Mouse (Mus musculus) CH12.LX (cell line): ENCODE data around the gene Gm11437. TPM values are rescaled to one million over a fixed set of nuclear protein-coding genes. Genes with fewer than 3 reads are reported as not detected.

Experiments used
- DNase-seq: peaks from one replicate; pipeline ENCODE4 v3.0.0-alpha.2; 2013; ENCODE audit errors: extremely low read depth
- H3K27ac ChIP-seq: 2 replicates; pipeline ENCODE4 v1.5.1; 2012; ENCODE audit warnings: low read depth, mild to moderate bottlenecking, control low read depth, moderate library complexity; ENCODE audit not compliant: insufficient read depth
- H3K27me3 ChIP-seq: replicated peaks from 2 replicates; pipeline ENCODE3; 2012; ENCODE audit warnings: inconsistent platforms
- H3K36me3 ChIP-seq, 2 experiments: replicated peaks in 1 of 2; 2 replicates each; pipeline versions ENCODE3 to v1.6.1; 2012; ENCODE audit warnings: inconsistent platforms in 1 of 2, low read length in 1 of 2, mild to moderate bottlenecking in 1 of 2, mixed read lengths in 1 of 2, moderate library complexity in 1 of 2; ENCODE audit not compliant: control insufficient read depth in 1 of 2, insufficient read depth in 1 of 2
- H3K4me1 ChIP-seq, 2 experiments: 2 replicates each; pipeline ENCODE4 v1.6.1; 2012; ENCODE audit warnings: inconsistent platforms in 1 of 2, moderate library complexity in 1 of 2; ENCODE audit not compliant: insufficient read depth in 2 of 2, control insufficient read depth in 1 of 2
- H3K4me2 ChIP-seq: 2 replicates; pipeline ENCODE4 v1.6.1; 2012; ENCODE audit warnings: low read depth, mild to moderate bottlenecking, control low read depth; ENCODE audit not compliant: poor library complexity, insufficient read depth, severe bottlenecking
- H3K4me3 ChIP-seq, 3 experiments: fragments of 150-350 bp in 1 of 3; sonication (generic) in 1 of 3; replicated peaks in 1 of 3; 2 replicates each; pipeline versions ENCODE3 to v1.5.1; 2011 to 2012; ENCODE audit warnings: low read depth in 2 of 3, low read length in 2 of 3, mild to moderate bottlenecking in 2 of 3, moderate library complexity in 2 of 3, control low read depth in 1 of 3, improper control_type of control experiment in 1 of 3, inconsistent platforms in 1 of 3, mixed read lengths in 1 of 3; ENCODE audit not compliant: poor library complexity in 1 of 3
- H3K79me2 ChIP-seq: replicated peaks from 2 replicates; pipeline ENCODE4 v1.6.1; 2012; ENCODE audit warnings: mild to moderate bottlenecking, moderate library complexity; ENCODE audit not compliant: control insufficient read depth, poor library complexity, insufficient read depth, severe bottlenecking; ENCODE audit errors: extremely low read depth
- H3K9ac ChIP-seq: 2 replicates; pipeline ENCODE4 v1.6.1; 2012; ENCODE audit warnings: low read depth, mild to moderate bottlenecking, control low read depth, moderate library complexity; ENCODE audit not compliant: insufficient read depth
- H3K9me3 ChIP-seq: replicated peaks from 2 replicates; pipeline ENCODE3; 2012; ENCODE audit warnings: low read length, inconsistent platforms, mixed read lengths
- EP300 ChIP-seq: IDR thresholded peaks from 2 replicates; pipeline ENCODE4 v1.6.1; 2011; ENCODE audit warnings: low read length, improper control_type of control experiment
- GABPA ChIP-seq: IDR thresholded peaks from 2 replicates; pipeline ENCODE4 v1.6.1; 2012; ENCODE audit warnings: low read depth, low read length, improper control_type of control experiment, inconsistent platforms; ENCODE audit not compliant: insufficient replicate concordance
- IRF4 ChIP-seq: IDR thresholded peaks from 2 replicates; pipeline ENCODE4 v1.6.1; 2014; ENCODE audit warnings: low read depth, mild to moderate bottlenecking, inconsistent platforms, low read length, improper control_type of control experiment
- JUN ChIP-seq: IDR thresholded peaks from 2 replicates; pipeline ENCODE4 v1.6.1; 2011; ENCODE audit warnings: low read depth, mild to moderate bottlenecking, low read length, improper control_type of control experiment, moderate library complexity; ENCODE audit not compliant: insufficient read depth
- JUND ChIP-seq: conservative IDR thresholded peaks from 2 replicates; pipeline ENCODE4 v1.6.1; 2011; ENCODE audit warnings: low read depth, low read length, improper control_type of control experiment
- MAZ ChIP-seq: IDR thresholded peaks from 2 replicates; pipeline ENCODE4 v1.6.1; 2012; ENCODE audit warnings: low read depth, mild to moderate bottlenecking, inconsistent platforms, low read length, improper control_type of control experiment, moderate library complexity
- MXI1 ChIP-seq: IDR thresholded peaks from 2 replicates; pipeline ENCODE4 v1.6.1; 2011; ENCODE audit warnings: mild to moderate bottlenecking, low read depth, low read length, improper control_type of control experiment
- MYC ChIP-seq: IDR thresholded peaks from 2 replicates; pipeline ENCODE4 v1.6.1; 2011; ENCODE audit warnings: low read depth, mild to moderate bottlenecking, improper control_type of control experiment, low read length
- NELFE ChIP-seq: IDR thresholded peaks from 2 replicates; pipeline ENCODE4 v1.6.1; 2011; ENCODE audit warnings: low read depth, low read length, improper control_type of control experiment
- NRF1 ChIP-seq: IDR thresholded peaks from 2 replicates; pipeline ENCODE4 v1.6.1; 2014; ENCODE audit warnings: low read depth, mild to moderate bottlenecking, inconsistent platforms, low read length, improper control_type of control experiment, moderate library complexity
- PAX5 ChIP-seq: IDR thresholded peaks from 2 replicates; pipeline ENCODE4 v1.6.1; 2012; ENCODE audit warnings: low read length, inconsistent platforms, mixed read lengths
- POLR2A ChIP-seq: IDR thresholded peaks from 2 replicates; pipeline ENCODE4 v1.6.1; 2011; ENCODE audit warnings: low read depth, mild to moderate bottlenecking, improper control_type of control experiment, low read length
- RAD21 ChIP-seq: IDR thresholded peaks from 2 replicates; pipeline ENCODE4 v1.6.1; 2011; ENCODE audit warnings: low read depth, mild to moderate bottlenecking, low read length, improper control_type of control experiment, moderate library complexity
- RCOR1 ChIP-seq: conservative IDR thresholded peaks from 2 replicates; pipeline ENCODE4 v1.6.1; 2012; ENCODE audit warnings: low read depth, mild to moderate bottlenecking, inconsistent platforms, low read length, improper control_type of control experiment
- TBP ChIP-seq: conservative IDR thresholded peaks from 2 replicates; pipeline ENCODE4 v1.6.1; 2011; ENCODE audit warnings: low read depth, low read length, improper control_type of control experiment
- TCF12 ChIP-seq: IDR thresholded peaks from 2 replicates; pipeline ENCODE4 v1.6.1; 2014; ENCODE audit warnings: low read depth, mild to moderate bottlenecking, inconsistent platforms, low read length, improper control_type of control experiment
- ZC3H11A ChIP-seq: IDR thresholded peaks from 2 replicates; pipeline ENCODE4 v1.6.1; 2012; ENCODE audit warnings: low read depth, mild to moderate bottlenecking, inconsistent platforms, low read length, improper control_type of control experiment
- ZKSCAN1 ChIP-seq: IDR thresholded peaks from 2 replicates; pipeline ENCODE4 v1.6.1; 2012; ENCODE audit warnings: low read depth, inconsistent platforms, low read length, improper control_type of control experiment, borderline replicate concordance
- ZMIZ1 ChIP-seq: IDR thresholded peaks from 2 replicates; pipeline ENCODE4 v1.6.1; 2012; ENCODE audit warnings: low read depth, mild to moderate bottlenecking, inconsistent platforms, low read length, improper control_type of control experiment
- ZNF384 ChIP-seq: IDR thresholded peaks from 2 replicates; pipeline ENCODE4 v1.6.1; 2012; ENCODE audit warnings: low read depth, low read length, improper control_type of control experiment, inconsistent platforms
- dilution Hi-C: fragments of 300-500 bp; cut with MboI; formaldehyde crosslinking; loops from 2 replicates; pipeline ENCODE4 v1.14.3; 2020; ENCODE audit warnings: low sequenced_read_pairs; ENCODE audit not compliant: extremely low pct_unique_long_range_greater_than_20kb, extremely low pct_ligation_motif_present
- in situ Hi-C: fragments of 300-500 bp; cut with MboI; formaldehyde crosslinking; loops from 3 replicates; pipeline ENCODE4 v1.14.3; 2019; ENCODE audit warnings: low sequenced_read_pairs, low pct_ligation_motif_present, low pct_unique_long_range_greater_than_20kb, mixed read lengths
- polyA plus RNA-seq: library from polyadenylated mRNA; unstranded; fragments of >175 nt; gene quantifications from 2 replicates; pipeline ENCODE4 v1.2.1, GENCODE M21; 2012; ENCODE audit warnings: low read depth; ENCODE audit not compliant: insufficient read length
- total RNA-seq, 2 experiments: library from RNA; depleted of rRNA; stranded (reverse); fragments of 300-350 nt in 1 of 2; fragments of >200 nt in 1 of 2; gene quantifications; 2 replicates each; pipeline ENCODE4 v1.2.3; 2012 to 2014

Gm11437 gene
- total and polyA plus RNA-seq, 3 experiments, result not detected

DNA sequence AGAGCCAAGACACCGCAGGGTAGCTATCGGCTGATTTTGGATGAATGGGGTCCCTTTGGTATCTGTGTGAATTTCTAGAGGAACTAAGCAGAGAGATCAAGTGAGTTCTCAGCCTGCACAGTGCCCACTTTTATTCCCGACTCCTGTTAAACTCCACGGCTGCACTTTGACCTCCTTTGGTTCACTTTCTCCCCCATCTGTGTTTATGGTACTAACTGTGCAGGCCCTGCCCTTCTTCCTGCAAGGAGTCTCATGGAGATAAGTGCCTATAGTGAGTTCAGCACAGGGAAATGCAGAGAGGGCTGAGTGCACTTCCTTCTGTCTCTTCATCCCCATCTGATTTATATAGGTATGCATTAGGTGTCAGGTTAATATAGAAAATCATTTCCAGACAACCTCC, 2.7 kb downstream of the Gm11437 start:
- DNase-seq, result no peak
- H3K4me2 ChIP-seq, result no peak overlapping the region
- H3K27me3 ChIP-seq, result peaks cover 9% of the 10 kb centered on the region
- H3K79me2 ChIP-seq, result no peaks in the 10 kb centered on the region
- dilution Hi-C loops (no loop called here), in situ Hi-C loops (loop anchor here (25.0 kb wide), 1 partner anchor 648 kb away; the partner anchor contains the start of gene Mrm1)
- no peak overlapping the region for H3K9ac ChIP-seq
- TF ChIP-seq ZKSCAN1, result no peak
- no peak for TF ChIP-seq NRF1
- no peak for TF ChIP-seq PAX5
- no peak for TF ChIP-seq ZC3H11A
- TF ChIP-seq ZMIZ1, result no peak
- TF ChIP-seq MYC, result no peak
- TF ChIP-seq RCOR1, result no peak
- no peak for TF ChIP-seq JUN
- no peak for TF ChIP-seq IRF4
- no peak for TF ChIP-seq EP300
- TF ChIP-seq GABPA, result no peak
- TF ChIP-seq RAD21, result no peak
- no peak for TF ChIP-seq ZNF384
- TF ChIP-seq POLR2A, result no peak
- no peak for TF ChIP-seq JUND
- TF ChIP-seq NELFE, result no peak
- no peak for TF ChIP-seq TCF12
- no peak for TF ChIP-seq TBP
- H3K9me3 ChIP-seq, result no peaks in the 10 kb centered on the region
- no peaks in the 10 kb centered on the region for H3K36me3 ChIP-seq
- H3K4me3 ChIP-seq, result no peak overlapping the region
- H3K27ac ChIP-seq, result no peak overlapping the region
- H3K4me1 ChIP-seq, result peaks cover 3 to 9% of the 10 kb centered on the region in 2 experiments; a peak in 2 of 4 replicates

GRCm38 (mm10) chr11:84164123-84164522, 3.2 kb downstream of the Gm11437 start:
- DNase-seq, result no peak
- TF ChIP-seq JUND, result no peak
- no peak for TF ChIP-seq EP300
- no peak for TF ChIP-seq ZC3H11A
- TF ChIP-seq MXI1, result no peak
- TF ChIP-seq MAZ, result no peak
- TF ChIP-seq GABPA, result no peak
- no peak for TF ChIP-seq PAX5
- TF ChIP-seq ZKSCAN1, result no peak
- TF ChIP-seq TBP, result no peak
- no peak for TF ChIP-seq MYC
- Histone ChIP-seq H3K9me3 (no peaks in the 10 kb centered on the region), H3K4me3 (no peak overlapping the region), H3K27ac (no peak overlapping the region), H3K4me2 (no peak overlapping the region), H3K9ac (no peak overlapping the region), H3K79me2 (no peaks in the 10 kb centered on the region), H3K27me3 (peaks cover 9% of the 10 kb centered on the region), H3K4me1 (peaks cover 3 to 8% of the 10 kb centered on the region in 2 experiments; a peak in 2 of 4 replicates), H3K36me3 (no peaks in the 10 kb centered on the region)
- in situ Hi-C loops, result loop anchor here (25.0 kb wide), 1 partner anchor 648 kb away; the partner anchor contains the start of gene Mrm1
- dilution Hi-C loops, result no loop called here
